Mouse (Mus musculus) cerebellum, adult 9-11 months (tissue): ENCODE data around the gene Tfeb.

Source experiments
- DNase-seq: peaks from one replicate; pipeline ENCODE4 v3.0.0; 2022

The Tfeb gene

DNA sequence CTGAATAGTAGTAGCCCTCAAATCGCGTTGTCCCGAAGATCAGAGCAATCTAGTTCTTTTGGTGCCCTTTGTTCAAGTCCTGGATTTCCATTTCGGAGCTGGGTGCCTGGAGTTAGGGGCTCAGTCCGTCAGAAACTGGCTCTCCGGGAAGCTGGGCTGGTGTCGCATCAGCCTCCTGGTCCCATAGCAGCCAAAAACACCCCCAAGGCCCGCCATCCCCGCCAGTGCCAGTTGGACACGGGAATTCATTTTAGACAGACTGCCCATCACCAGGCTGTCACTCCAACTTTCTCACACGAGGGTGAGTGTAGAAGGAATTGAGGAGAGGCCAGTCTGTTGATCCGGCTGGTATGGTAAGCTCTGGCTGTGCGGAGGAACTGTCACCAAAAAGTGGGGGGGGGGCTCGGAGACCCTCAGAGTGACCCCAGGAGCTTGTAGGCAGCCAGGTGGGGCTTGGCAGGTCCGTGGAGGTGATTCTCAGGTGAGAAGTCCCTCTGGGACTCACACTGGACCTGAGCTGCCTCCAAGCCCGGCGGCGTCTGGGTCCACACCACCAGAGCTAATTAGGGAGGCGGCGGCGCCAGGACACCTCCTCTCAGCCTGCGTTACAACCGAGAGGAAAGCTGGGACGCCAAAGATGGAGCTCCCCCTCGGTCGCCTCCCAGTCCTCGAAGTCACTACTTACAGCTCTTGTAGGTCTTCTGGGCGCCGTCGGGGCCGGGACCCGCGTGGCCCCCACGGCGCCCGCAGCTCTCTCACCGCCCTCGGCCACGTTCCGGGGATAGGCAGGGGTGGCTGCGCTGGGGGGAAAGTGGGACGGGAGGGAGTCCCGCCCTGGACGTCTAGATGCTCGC is 97.0 kb downstream of the Tfeb start:
- DNase-seq: no peak

DNA sequence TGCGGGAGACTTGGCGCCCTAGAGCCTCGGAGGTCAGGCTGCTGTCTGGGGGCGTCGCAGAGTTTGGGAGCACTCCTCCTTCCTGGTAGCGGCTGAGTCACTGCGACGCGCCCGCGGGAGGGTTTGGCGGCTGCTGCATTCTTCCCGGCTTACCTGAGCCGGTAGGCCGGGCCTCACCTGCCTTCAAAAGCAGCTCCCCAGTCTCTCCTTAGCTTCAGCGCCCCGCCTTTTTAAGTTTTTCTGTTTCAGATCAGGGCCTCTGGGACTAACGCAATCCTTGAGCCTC is 97.6 kb downstream of the Tfeb start, which contains the start of gene Mdfi:
Gene Mdfi (minus strand): TSS at position 210 of the 286 bp plus-strand sequence.
- no peak for DNase-seq

DNA sequence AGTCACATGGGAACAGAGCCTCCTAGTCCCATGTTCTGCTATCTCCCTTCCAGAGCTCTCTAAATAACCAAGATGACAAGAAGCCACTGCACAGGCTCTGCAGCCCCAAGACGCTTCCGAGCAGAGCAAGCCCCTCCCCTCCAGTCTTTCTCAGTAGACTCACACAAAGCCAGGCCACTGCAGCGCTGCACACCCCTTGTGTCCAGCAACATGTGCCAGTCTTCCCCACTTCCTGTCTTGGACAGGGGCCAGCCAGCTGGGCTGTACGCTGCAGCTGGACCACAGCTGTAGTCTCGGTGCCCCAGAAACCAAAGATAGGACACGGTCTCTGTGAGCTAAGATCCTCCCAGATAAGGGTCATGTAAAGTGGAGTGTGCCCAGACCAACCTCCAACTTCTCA is 101.0 kb downstream of the Tfeb start:
- no peak for DNase-seq

DNA sequence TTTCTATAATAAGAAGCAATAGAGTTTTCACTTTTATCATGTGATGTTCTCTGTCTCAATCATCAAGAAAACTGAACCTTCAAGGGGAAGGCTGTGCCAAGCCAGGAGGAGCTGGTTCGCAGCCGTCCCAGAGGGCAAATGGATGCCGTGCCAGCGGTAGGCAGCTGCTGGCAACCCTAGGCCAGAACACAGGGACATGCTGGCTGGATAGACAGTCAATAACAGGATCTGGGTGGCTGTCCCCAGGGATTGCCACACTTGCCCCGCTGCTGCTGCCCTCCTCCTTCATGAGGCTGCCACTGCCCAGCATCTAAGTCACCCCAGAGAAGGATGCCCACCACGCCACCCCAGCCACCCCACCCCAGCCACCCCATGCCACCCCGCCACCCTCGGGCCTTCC is 104.7 kb downstream of the Tfeb start:
- DNase-seq: no peak
